Mouse (Mus musculus): Measurements from ENCODE around the gene Crtc1. TPM values are rescaled to one million over a fixed set of nuclear protein-coding genes. Genes with fewer than 3 reads are reported as not detected.

The Crtc1 gene
- polyA plus RNA-seq, 1 experiment from 2014 or later, result 45.9 TPM

DNA sequence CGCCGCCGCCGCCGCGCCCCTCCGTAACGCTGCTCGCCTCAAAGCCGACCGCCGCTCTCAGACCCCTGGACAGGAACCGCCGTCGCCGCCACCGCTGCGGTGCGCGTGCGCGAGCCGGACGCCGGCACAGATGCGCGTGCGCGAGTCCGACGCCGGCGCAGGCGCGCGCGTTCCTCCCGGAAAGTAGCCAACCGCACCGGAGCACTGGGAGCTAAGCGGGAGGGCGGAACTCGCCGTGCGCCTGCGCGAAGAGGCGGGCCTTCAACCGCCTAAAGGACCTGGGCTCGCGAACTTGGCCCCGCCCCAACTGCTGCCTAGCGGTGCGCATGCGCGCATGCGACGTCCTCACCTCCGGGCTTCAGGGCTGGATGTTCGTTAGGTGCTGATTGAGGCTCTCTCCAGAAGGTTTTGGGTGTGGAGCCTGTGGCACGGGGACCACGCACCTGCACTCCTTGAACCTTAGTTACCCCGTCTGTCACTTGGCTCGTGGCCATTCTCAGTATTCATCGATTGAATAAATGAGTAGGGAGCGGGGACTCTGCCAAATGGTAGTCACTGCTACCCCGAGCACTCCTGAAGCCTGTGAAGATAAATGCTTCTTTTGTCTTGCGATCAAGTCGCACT, 86.1 kb downstream of the Crtc1 start, which contains the start of gene Upf1:
Gene Upf1 (minus strand): TSS at position 85 of the 624 bp plus-strand sequence.
- Histone ChIP-seq H3K4me3 (ENCODE audit: low read length) (peak within 1 kb of the TSS; percentile 100), H3K4me2 (ENCODE audit: low read length) (peak within 1 kb of the TSS; percentile 100), H3K9me3 (ENCODE audit: control insufficient read depth, low read length) (no peaks in the 10 kb centered on the region), H3K27ac (ENCODE audit: low read depth, low read length) (peak within 1 kb of the TSS; percentile 90), H3K36me3 (ENCODE audit: control insufficient read depth, insufficient read depth, low read length) (peaks cover 2% of the 10 kb centered on the region; the same call in 1 of the 2 replicates), H3K27me3 (replicated peaks; ENCODE audit: control insufficient read depth, insufficient read depth, low read length) (no peaks in the 10 kb centered on the region), H3K9ac (ENCODE audit: low read depth, low read length) (peak within 1 kb of the TSS; percentile 98), H3K4me1 (ENCODE audit: control insufficient read depth, insufficient read depth, low read depth, low read length) (peaks cover 36% of the 10 kb centered on the region)
- ATAC-seq, result peak; percentile 91
- under 1% methylated on average over 66 of the region's 69 CpGs for WGBS

DNA sequence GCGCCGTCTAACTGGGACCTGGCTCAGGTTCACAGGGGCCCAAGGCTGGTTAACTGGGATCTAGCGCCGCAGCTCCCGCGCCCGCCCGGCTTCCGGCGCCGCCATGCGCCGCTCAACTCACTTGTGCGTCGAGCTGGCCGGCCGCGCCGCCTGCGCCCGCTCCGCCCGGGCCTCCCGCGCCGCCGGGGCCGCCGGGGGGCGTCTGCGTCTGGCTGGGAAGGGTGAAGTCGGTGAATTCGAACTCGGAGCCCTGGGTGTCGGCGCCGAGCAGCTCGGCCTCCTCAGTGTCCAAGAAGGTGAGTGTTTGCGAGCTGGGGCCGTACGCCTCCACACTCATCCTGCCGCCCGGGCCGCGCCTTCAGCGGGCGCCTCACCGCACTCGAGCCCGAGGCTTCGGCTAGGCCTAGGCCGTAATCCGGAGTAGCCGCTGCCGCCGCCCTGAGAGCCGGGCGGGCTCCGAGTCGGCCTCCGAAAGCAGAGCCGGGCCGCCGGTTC, 86.7 kb downstream of the Crtc1 start:
- H3K4me2 ChIP-seq (ENCODE audit: low read length), result peak overlapping the region; percentile 100
- ATAC-seq, result peak; percentile 35
- H3K27ac ChIP-seq (ENCODE audit: low read depth, low read length), result peak overlapping the region; percentile 90
- WGBS, result under 1% methylated on average over 54 of the region's 64 CpGs
- no peaks in the 10 kb centered on the region for H3K9me3 ChIP-seq (ENCODE audit: control insufficient read depth, low read length)
- peaks cover 2% of the 10 kb centered on the region; the same call in 1 of the 2 replicates for H3K36me3 ChIP-seq (ENCODE audit: control insufficient read depth, insufficient read depth, low read length)
- H3K9ac ChIP-seq (ENCODE audit: low read depth, low read length), result peak overlapping the region; percentile 98
- peak overlapping the region; percentile 100 for H3K4me3 ChIP-seq (ENCODE audit: low read length)
- no peaks in the 10 kb centered on the region for H3K27me3 ChIP-seq (replicated peaks; ENCODE audit: control insufficient read depth, insufficient read depth, low read length)
- peaks cover 36% of the 10 kb centered on the region for H3K4me1 ChIP-seq (ENCODE audit: control insufficient read depth, insufficient read depth, low read depth, low read length)

DNA sequence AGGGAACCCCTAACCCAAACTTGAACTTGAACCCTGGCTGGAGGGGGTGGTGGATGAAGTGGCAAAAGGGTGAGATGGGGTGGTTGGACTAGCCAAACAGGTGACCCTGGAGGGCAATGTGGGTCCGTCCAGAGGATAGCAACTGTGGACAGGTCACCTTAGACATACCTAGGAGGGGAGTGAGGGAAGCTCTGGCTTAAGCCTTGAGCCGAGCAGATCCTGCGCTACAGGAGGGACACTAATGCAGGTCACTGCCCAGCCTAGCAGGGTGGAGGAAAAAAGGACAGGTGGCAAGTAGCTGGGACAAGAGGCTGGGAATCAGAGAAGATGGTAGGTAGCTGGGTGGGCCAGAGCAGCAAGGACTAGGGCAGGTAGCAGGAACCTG, 87.4 kb downstream of the Crtc1 start:
- no peaks in the 10 kb centered on the region for H3K27me3 ChIP-seq (replicated peaks; ENCODE audit: control insufficient read depth, insufficient read depth, low read length)
- peak overlapping the region; percentile 100 for H3K4me2 ChIP-seq (ENCODE audit: low read length)
- H3K36me3 ChIP-seq (ENCODE audit: control insufficient read depth, insufficient read depth, low read length), result peaks cover 2% of the 10 kb centered on the region; the same call in 1 of the 2 replicates
- H3K9me3 ChIP-seq (ENCODE audit: control insufficient read depth, low read length), result no peaks in the 10 kb centered on the region
- peak overlapping the region; percentile 100 for H3K4me3 ChIP-seq (ENCODE audit: low read length)
- H3K27ac ChIP-seq (ENCODE audit: low read depth, low read length), result no peak overlapping the region
- ATAC-seq, result no peak
- H3K4me1 ChIP-seq (ENCODE audit: control insufficient read depth, insufficient read depth, low read depth, low read length), result peaks cover 36% of the 10 kb centered on the region
- peak overlapping the region; percentile 98 for H3K9ac ChIP-seq (ENCODE audit: low read depth, low read length)
- 26% methylated on average over 3 of the region's 3 CpGs for WGBS

DNA sequence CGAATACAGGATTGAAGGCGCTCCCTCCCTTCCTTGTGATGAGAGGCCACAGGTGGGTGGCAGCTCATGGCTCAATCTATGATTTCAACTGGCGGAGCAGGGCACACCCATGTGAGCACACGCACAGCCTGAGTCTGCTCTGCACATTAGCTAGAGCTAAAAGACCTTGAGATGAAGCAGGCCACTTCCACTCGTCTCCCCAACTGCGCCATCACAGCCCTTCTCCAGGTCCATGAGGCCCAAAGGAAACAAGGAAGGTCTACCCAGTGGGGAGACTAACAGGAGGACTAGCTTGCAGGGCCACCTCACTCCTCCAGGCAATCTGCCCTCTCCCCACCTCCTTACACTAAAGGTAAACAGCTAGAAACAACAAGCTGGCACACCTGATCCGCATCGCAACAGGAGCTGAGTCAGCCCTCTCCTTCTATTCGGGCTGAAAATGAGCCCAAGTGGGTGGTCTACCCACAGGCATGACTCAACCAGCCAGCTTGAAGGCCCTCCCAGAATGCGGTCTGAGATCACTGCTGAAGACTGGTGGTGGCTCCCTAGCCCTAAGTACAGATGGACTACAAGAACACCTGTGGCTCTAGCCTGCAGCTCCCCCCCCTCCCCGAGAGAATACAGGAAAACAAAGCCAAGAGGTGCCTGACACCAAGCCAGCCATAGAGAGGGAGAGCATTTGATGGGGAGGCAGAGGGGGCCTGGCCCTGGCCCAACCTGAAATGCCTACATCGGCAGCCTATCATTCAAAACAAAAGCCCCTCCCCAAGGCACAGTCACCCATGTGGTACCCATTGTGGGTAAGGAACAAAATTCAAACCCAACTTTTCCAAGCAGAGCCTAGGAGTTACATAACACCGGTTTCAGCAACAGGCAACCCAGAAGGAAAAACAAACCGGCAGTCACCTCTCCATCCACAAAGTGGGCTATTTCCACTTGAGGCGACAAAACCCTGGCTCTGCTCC, 88.1 kb downstream of the Crtc1 start:
- Histone ChIP-seq H3K27me3 (replicated peaks; ENCODE audit: control insufficient read depth, insufficient read depth, low read length) (no peaks in the 10 kb centered on the region), H3K4me3 (ENCODE audit: low read length) (peak overlapping the region; percentile 100), H3K4me1 (ENCODE audit: control insufficient read depth, insufficient read depth, low read depth, low read length) (peaks cover 36% of the 10 kb centered on the region), H3K9ac (ENCODE audit: low read depth, low read length) (peak overlapping the region; percentile 98), H3K4me2 (ENCODE audit: low read length) (peak overlapping the region; percentile 100), H3K27ac (ENCODE audit: low read depth, low read length) (no peak overlapping the region), H3K36me3 (ENCODE audit: control insufficient read depth, insufficient read depth, low read length) (peaks cover 2% of the 10 kb centered on the region; the same call in 1 of the 2 replicates), H3K9me3 (ENCODE audit: control insufficient read depth, low read length) (no peaks in the 10 kb centered on the region)
- WGBS, result 57% methylated on average over 15 of the region's 15 CpGs
- ATAC-seq, result no peak

DNA sequence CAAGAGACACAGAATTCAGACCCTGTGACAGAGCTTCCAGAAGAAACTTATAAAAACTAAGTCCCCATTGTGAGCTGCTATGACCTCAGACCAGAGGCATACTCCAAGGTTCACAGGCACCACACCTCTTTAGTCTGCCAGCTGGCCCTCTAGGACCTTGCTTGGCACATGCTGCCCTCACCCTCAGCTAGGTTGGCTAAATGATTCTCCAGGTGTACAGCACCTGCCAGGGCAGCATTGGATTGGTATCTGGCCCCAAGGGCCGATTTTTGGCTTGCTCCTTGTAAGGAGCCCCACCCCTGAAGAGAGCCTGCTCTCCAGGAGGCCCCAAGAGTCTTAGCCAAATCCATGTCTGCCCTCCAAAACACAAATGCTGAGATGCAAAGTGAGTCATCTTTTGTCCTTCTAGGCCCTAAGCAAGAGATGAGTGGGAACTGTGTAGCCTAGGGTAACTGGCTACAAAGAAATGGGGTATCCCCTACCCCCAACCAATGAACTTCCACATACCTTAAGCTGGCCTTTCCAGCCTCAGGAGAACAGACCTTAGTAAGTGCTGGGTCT, 91.4 kb downstream of the Crtc1 start:
- Histone ChIP-seq H3K4me1 (ENCODE audit: control insufficient read depth, insufficient read depth, low read depth, low read length) (peaks cover 31% of the 10 kb centered on the region), H3K4me3 (ENCODE audit: low read length) (no peak overlapping the region), H3K4me2 (ENCODE audit: low read length) (no peak overlapping the region), H3K9ac (ENCODE audit: low read depth, low read length) (no peak overlapping the region), H3K27ac (ENCODE audit: low read depth, low read length) (no peak overlapping the region), H3K36me3 (ENCODE audit: control insufficient read depth, insufficient read depth, low read length) (peaks cover 2% of the 10 kb centered on the region; the same call in 1 of the 2 replicates), H3K9me3 (ENCODE audit: control insufficient read depth, low read length) (no peaks in the 10 kb centered on the region), H3K27me3 (replicated peaks; ENCODE audit: control insufficient read depth, insufficient read depth, low read length) (no peaks in the 10 kb centered on the region)
- 80% methylated on average over 1 of the region's 1 CpGs for WGBS
- ATAC-seq, result no peak

DNA sequence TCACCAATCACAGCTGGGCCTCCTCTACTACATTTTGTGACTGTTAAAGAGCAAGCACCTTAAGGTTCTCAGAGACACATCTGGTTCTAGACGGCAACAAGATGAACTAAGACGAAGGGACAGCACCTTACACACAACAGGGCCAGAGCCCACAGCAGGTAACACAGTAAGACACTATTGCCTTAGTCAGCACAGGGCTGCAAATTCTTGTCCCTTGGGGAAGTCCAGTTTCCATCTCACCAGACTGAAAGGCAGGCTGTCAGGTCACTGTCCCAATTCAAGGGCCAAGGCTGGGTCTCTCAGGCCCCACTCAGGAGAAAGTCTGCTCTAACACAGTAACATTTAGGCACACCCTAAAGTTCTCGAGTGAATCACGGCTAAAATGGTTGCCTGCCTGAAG, 91.9 kb downstream of the Crtc1 start:
- Histone ChIP-seq H3K4me1 (ENCODE audit: control insufficient read depth, insufficient read depth, low read depth, low read length) (peaks cover 31% of the 10 kb centered on the region), H3K36me3 (ENCODE audit: control insufficient read depth, insufficient read depth, low read length) (peaks cover 2% of the 10 kb centered on the region; the same call in 1 of the 2 replicates), H3K9ac (ENCODE audit: low read depth, low read length) (no peak overlapping the region), H3K4me2 (ENCODE audit: low read length) (no peak overlapping the region), H3K27me3 (replicated peaks; ENCODE audit: control insufficient read depth, insufficient read depth, low read length) (no peaks in the 10 kb centered on the region), H3K4me3 (ENCODE audit: low read length) (no peak overlapping the region), H3K27ac (ENCODE audit: low read depth, low read length) (no peak overlapping the region), H3K9me3 (ENCODE audit: control insufficient read depth, low read length) (no peaks in the 10 kb centered on the region)
- WGBS, result 85% methylated on average over 4 of the region's 4 CpGs
- ATAC-seq, result no peak

DNA sequence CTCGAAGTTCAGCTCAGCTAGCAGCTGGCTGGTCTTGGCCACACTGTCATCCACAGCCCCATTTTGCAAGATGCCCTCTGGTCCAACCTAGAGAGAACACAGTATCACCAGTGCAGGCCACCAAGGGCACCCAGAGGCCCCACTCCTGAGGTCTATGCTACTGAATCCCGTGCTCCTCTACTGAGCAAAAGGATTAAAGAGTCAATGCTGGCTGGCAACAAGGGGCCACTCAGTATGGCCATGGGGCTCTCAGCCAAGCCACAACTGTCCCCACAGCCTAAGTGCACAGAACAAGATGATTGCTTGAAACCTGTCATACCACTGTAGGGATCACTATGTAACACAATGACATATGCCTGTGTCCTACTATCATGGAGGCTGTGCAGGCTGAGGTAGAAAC, 95.1 kb downstream of the Crtc1 start:
- H3K36me3 ChIP-seq (ENCODE audit: control insufficient read depth, insufficient read depth, low read length), result peaks cover 22% of the 10 kb centered on the region
- no peaks in the 10 kb centered on the region for H3K27me3 ChIP-seq (replicated peaks; ENCODE audit: control insufficient read depth, insufficient read depth, low read length)
- no peak overlapping the region for H3K4me3 ChIP-seq (ENCODE audit: low read length)
- H3K9ac ChIP-seq (ENCODE audit: low read depth, low read length), result no peak overlapping the region; the same call in 1 of the 2 replicates
- 89% methylated on average over 2 of the region's 2 CpGs for WGBS
- H3K9me3 ChIP-seq (ENCODE audit: control insufficient read depth, low read length), result no peaks in the 10 kb centered on the region
- H3K4me1 ChIP-seq (ENCODE audit: control insufficient read depth, insufficient read depth, low read depth, low read length), result peaks cover 5% of the 10 kb centered on the region; the same call in 1 of the 2 replicates
- no peak overlapping the region for H3K27ac ChIP-seq (ENCODE audit: low read depth, low read length)
- H3K4me2 ChIP-seq (ENCODE audit: low read length), result no peak overlapping the region
- ATAC-seq, result no peak

DNA sequence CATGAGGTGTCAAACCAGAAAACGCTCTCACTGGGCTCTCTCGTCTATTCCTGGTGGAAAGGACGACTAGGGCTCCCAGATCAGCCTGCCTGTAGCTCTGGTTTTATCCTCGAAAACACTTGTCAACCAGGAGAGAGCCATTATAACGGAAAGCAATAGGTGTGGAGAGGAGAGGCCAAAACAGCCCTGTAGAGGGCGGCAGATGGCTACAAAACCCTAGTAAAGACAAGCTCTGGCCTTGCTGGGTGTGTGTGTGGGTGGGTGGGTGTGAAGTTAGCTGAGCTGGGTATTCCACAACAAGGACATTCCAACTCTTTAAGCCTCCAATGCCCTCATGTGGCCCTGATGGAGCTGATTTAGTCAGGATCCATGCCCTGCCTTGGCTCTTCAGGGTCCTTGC, 95.7 kb downstream of the Crtc1 start:
- Histone ChIP-seq H3K27me3 (replicated peaks; ENCODE audit: control insufficient read depth, insufficient read depth, low read length) (no peaks in the 10 kb centered on the region), H3K36me3 (ENCODE audit: control insufficient read depth, insufficient read depth, low read length) (peaks cover 25% of the 10 kb centered on the region), H3K27ac (ENCODE audit: low read depth, low read length) (no peak overlapping the region), H3K9me3 (ENCODE audit: control insufficient read depth, low read length) (no peaks in the 10 kb centered on the region), H3K9ac (ENCODE audit: low read depth, low read length) (no peak overlapping the region), H3K4me2 (ENCODE audit: low read length) (no peak overlapping the region), H3K4me1 (ENCODE audit: control insufficient read depth, insufficient read depth, low read depth, low read length) (no peaks in the 10 kb centered on the region), H3K4me3 (ENCODE audit: low read length) (no peak overlapping the region)
- peak; percentile 60; the same call in 1 of the 2 replicates for ATAC-seq
- WGBS, result 59% methylated on average over 6 of the region's 6 CpGs
